Mouse (Mus musculus): ENCODE measurements around the gene Pdgfc. TPM values are rescaled to one million over a fixed set of nuclear protein-coding genes. Genes with fewer than 3 reads are reported as not detected.
"Not testable (repeated sequence)": the region's sequence is repeated elsewhere in the genome, so short reads cannot be mapped to it uniquely, and the experiment has no call there.

Gene Pdgfc
- polyA plus RNA-seq, 1 experiment, result 13.4 TPM

GRCm38 (mm10) chr3:81046652-81047607 is 10.7 kb downstream of the Pdgfc start:
- DNase-seq (ENCODE audit: low spot score), result no peak

GRCm38 (mm10) chr3:81051522-81051921 is 15.3 kb downstream of the Pdgfc start:
- DNase-seq (ENCODE audit: low spot score), result no peak

GRCm38 (mm10) chr3:81052422-81052821 is 16.2 kb downstream of the Pdgfc start:
- DNase-seq (ENCODE audit: low spot score), result no peak

GRCm38 (mm10) chr3:81054074-81054473 is 17.9 kb downstream of the Pdgfc start:
- DNase-seq (ENCODE audit: low spot score), result no peak

GRCm38 (mm10) chr3:81057719-81058118 is 21.5 kb downstream of the Pdgfc start:
- DNase-seq (ENCODE audit: low spot score), result no peak

GRCm38 (mm10) chr3:81058527-81059031 is 22.4 kb downstream of the Pdgfc start:
- no peak for DNase-seq (ENCODE audit: low spot score)

- DNase-seq (ENCODE audit: low spot score), result no peak
Observed at GRCm38 (mm10) chr3:81068550-81068949, 32.3 kb downstream of the Pdgfc start.

- no peak for DNase-seq (ENCODE audit: low spot score)
Observed at GRCm38 (mm10) chr3:81101136-81101535, 64.9 kb downstream of the Pdgfc start.

GRCm38 (mm10) chr3:81102158-81102876 is 66.1 kb downstream of the Pdgfc start:
- DNase-seq (ENCODE audit: low spot score), result no peak

GRCm38 (mm10) chr3:81102877-81103420 is 66.7 kb downstream of the Pdgfc start:
- DNase-seq (ENCODE audit: low spot score), result no peak

- no peak for DNase-seq (ENCODE audit: low spot score)
Observed at GRCm38 (mm10) chr3:81107515-81107914, 71.3 kb downstream of the Pdgfc start.

GRCm38 (mm10) chr3:81110968-81111367 is 74.8 kb downstream of the Pdgfc start:
- no peak for DNase-seq (ENCODE audit: low spot score)

GRCm38 (mm10) chr3:81112892-81113291 is 76.7 kb downstream of the Pdgfc start:
- DNase-seq (ENCODE audit: low spot score), result no peak

GRCm38 (mm10) chr3:81120664-81121063 is 84.4 kb downstream of the Pdgfc start:
- DNase-seq (ENCODE audit: low spot score), result no peak

GRCm38 (mm10) chr3:81121731-81122130 is 85.5 kb downstream of the Pdgfc start:
- DNase-seq (ENCODE audit: low spot score), result no peak

GRCm38 (mm10) chr3:81123461-81123860 is 87.2 kb downstream of the Pdgfc start:
- DNase-seq (ENCODE audit: low spot score), result no peak

GRCm38 (mm10) chr3:81127013-81127412 is 90.8 kb downstream of the Pdgfc start:
- no peak for DNase-seq (ENCODE audit: low spot score)

GRCm38 (mm10) chr3:81136985-81137384 is 100.8 kb downstream of the Pdgfc start:
- no peak for DNase-seq (ENCODE audit: low spot score)

GRCm38 (mm10) chr3:81138030-81138429 is 101.8 kb downstream of the Pdgfc start:
- not testable (repeated sequence) for DNase-seq (ENCODE audit: low spot score)

- no peak for DNase-seq (ENCODE audit: low spot score)
Observed at GRCm38 (mm10) chr3:81143730-81144129, 107.5 kb downstream of the Pdgfc start.

- DNase-seq (ENCODE audit: low spot score), result no peak
Observed at GRCm38 (mm10) chr3:81149109-81149521, 112.9 kb downstream of the Pdgfc start.

GRCm38 (mm10) chr3:81150228-81150627 is 114.0 kb downstream of the Pdgfc start:
- DNase-seq (ENCODE audit: low spot score), result no peak

Measured in urinary bladder, adult 2 months (tissue).